Mouse (Mus musculus): Measurements from ENCODE around the gene Focad.

DNA sequence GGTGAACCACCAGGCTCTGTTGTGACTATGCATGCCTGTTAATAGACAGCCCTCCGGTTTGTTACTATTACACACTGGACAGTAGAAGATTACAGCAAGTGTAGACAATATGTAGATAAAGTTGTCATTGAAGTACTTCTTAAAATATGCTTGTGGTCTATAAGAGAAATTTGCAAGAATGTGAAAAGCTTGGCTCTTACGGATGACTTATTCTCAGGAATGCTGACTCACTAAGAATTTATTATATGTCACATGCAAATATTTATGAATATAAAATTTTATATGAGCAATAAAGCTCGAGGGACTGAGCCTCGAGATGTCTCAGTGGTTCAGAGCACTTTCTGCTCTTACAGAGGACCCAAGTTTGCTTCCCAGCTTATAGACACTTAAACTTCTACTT is 240.1 kb downstream of the Focad start:
- no peak for TF ChIP-seq POLR2A (IDR thresholded peaks at IDR 0.05; ENCODE audit: borderline replicate concordance, extremely low read depth, low read depth, low read length)
- no peak for TF ChIP-seq CTCF (IDR thresholded peaks at IDR 0.05; ENCODE audit: insufficient read depth, low read length)
